Mouse (Mus musculus) mature B cell (primary cell): ENCODE measurements around the gene Oard1.

Experiments used
- in situ Hi-C: fragments of 300-500 bp; cut with MboI; formaldehyde crosslinking; loops from 2 replicates; pipeline ENCODE4 v1.14.3; 2019

The Oard1 gene

DNA sequence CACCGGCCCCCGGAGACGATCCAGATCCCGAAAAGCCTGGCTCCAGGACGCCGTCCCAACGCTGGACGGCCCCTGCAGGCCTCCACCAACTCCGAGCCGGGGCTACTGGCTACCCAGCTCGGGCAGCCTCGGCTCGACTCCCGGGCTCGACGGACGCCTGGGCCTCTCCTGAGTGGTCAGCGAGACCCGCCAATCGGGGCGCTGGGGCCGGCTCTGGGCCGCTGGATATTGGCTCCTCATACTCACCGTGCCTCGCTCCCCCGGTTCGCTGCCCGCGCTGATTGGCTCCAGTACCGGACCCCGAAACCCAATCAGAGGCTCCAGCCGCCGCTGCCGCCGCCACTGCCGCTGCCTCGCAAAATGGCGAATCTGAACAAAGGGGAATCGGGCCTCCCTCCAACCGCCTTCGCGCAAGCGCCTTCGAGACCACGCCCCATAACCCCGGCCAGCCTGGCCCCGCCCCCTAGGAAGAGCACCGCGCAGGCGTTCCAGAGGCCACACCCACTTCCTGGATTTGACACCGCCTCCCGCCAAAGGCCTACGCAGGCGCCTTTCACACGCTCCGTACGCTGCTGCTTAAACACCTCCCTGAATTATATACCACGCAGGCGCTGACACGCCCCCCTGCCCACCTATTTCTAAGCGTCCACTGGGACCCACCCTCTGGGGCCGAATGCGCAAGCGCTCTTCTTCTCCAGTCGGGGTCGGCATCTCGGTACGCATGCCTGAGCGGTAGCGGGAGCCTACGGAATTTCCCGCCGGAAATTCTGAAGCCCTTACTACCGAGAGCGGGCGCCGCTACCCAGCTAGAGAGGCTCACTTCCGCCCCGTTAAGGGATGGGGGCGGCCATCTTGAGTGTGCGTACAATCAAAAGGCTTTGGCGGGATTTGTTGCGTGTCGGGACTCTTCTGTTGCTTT is at the start of gene Oard1, which contains the start of gene Nfya:
TSS of gene Oard1 (plus strand) at position 635 of the 919 bp plus-strand sequence.
TSS of gene Nfya (minus strand) at position 527 of the 919 bp plus-strand sequence.
- in situ Hi-C loops = no loop called here

GRCm38 (mm10) chr17:48360462-48360861 is 49.4 kb upstream of the Oard1 start:
- in situ Hi-C loops = no loop called here

GRCm38 (mm10) chr17:48362346-48362745 is 47.5 kb upstream of the Oard1 start:
- in situ Hi-C loops = no loop called here

- in situ Hi-C loops = no loop called here
Measured at GRCm38 (mm10) chr17:48362966-48363365, 46.8 kb upstream of the Oard1 start.

GRCm38 (mm10) chr17:48363421-48363965 is 46.3 kb upstream of the Oard1 start:
- in situ Hi-C loops = no loop called here

GRCm38 (mm10) chr17:48365511-48366155 is 44.2 kb upstream of the Oard1 start:
- in situ Hi-C loops = no loop called here

DNA sequence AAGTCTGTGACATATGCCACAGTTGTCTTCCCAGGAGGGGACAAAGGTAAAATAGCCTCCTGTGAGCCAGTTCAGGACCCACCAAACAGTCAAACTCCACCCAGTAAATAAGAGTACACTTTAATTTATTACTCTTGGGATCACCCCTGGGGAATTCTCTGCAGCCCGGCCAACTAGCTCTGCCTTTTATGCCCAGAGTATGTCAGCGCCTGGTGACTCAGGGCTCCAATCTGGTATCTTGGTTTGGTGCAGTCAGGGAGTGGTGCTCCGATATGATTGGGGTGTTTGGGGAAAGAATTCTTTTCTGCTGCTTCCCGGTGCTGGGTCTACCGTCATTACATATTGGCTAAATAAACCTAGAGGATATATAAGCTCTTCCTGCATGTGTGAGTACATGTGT is 43.0 kb upstream of the Oard1 start:
- in situ Hi-C loops = no loop called here

GRCm38 (mm10) chr17:48371621-48372020 is 38.2 kb upstream of the Oard1 start:
- in situ Hi-C loops = no loop called here

GRCm38 (mm10) chr17:48372987-48373386 is 36.8 kb upstream of the Oard1 start:
- in situ Hi-C loops = no loop called here

- in situ Hi-C loops = no loop called here
Measured at GRCm38 (mm10) chr17:48376102-48376501, 33.7 kb upstream of the Oard1 start.

DNA sequence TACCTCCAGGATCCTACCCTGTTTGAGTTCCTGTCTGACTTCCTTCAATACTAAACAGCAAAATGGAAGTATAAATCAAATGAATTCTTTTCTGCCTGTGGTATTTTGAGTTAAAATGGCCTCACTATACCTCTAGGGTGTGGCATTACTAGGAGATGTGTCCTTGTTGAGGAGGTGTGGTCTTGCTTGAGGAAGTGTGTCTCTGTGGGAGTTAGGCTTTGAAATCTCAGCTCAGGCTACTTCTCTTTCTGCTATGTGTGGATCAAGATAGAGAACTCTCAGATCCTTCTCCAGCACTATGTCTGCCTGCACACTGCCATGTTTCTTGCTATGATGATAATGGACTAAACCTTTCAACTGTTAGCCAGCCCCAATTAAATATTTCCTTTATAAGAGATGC is 30.8 kb upstream of the Oard1 start:
- in situ Hi-C loops = no loop called here

- in situ Hi-C loops = no loop called here
Measured at GRCm38 (mm10) chr17:48385786-48386461, 23.9 kb upstream of the Oard1 start.

DNA sequence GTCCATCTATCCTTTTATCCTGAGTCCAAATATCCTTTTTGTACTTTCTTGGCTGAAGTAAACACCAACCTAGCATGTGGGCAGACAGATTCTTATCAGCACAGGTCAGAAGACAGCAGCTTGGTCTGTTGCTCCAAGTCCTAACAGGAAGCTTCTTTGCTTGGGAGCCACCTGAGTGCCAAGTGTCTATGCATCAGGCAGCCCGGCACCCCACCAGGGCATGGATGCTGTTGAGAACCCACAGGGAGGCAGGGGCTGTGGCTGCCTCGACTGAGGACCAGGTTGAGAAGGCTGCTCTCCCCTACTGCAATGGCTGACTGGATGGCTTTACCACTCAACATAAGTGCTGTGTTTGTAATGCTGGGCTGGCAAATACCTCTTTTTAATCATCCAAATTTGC is 21.1 kb upstream of the Oard1 start:
- in situ Hi-C loops = no loop called here

DNA sequence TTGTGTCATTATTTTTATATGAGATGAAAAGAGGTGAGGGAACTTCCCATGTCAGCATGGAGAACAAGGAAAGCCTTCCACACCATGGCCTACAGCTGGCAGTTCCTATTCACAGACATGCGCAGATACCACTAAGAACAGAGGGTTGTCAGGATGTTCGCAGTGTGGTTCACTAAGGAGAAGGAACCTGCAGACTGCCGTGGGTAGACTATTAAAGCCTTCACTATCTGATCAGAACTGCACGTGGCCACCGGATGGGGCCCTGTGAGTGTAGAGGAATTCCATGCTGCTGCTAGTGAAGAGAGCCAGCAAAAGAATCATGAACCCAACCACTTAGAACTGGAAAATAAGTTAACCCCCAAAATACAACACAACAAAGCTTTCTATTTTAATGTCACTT is 20.4 kb upstream of the Oard1 start:
- in situ Hi-C loops = no loop called here

- in situ Hi-C loops = no loop called here
Measured at GRCm38 (mm10) chr17:48391446-48391845, 18.4 kb upstream of the Oard1 start.

DNA sequence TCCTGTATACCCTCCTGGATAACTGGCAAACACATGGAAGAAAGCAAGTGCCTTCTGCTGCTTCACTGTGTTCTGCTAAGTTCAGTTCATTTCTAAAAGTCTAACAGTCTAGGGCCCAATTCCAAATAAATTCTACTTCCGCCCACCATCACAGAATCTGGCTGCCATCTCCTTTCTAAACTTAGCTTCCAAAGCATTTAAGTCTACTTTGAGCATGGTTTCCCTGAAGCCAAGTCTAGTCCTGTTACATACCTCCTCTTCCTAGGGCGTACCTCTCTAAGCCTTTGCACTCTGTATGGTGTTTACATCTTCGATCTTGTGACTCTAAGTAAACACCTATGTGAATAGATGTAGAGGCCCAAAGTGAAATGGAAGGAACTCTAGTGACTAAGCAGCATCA is 17.2 kb upstream of the Oard1 start:
- in situ Hi-C loops = no loop called here

- in situ Hi-C loops = no loop called here
Measured at GRCm38 (mm10) chr17:48401710-48402109, 8.1 kb upstream of the Oard1 start.

GRCm38 (mm10) chr17:48402751-48403150 is 7.1 kb upstream of the Oard1 start:
- in situ Hi-C loops = no loop called here

- in situ Hi-C loops = no loop called here
Measured at GRCm38 (mm10) chr17:48403848-48404247, 6.0 kb upstream of the Oard1 start.

- in situ Hi-C loops = no loop called here
Measured at GRCm38 (mm10) chr17:48404706-48405105, 5.1 kb upstream of the Oard1 start.

GRCm38 (mm10) chr17:48407154-48407553 is 2.7 kb upstream of the Oard1 start:
- in situ Hi-C loops = no loop called here

DNA sequence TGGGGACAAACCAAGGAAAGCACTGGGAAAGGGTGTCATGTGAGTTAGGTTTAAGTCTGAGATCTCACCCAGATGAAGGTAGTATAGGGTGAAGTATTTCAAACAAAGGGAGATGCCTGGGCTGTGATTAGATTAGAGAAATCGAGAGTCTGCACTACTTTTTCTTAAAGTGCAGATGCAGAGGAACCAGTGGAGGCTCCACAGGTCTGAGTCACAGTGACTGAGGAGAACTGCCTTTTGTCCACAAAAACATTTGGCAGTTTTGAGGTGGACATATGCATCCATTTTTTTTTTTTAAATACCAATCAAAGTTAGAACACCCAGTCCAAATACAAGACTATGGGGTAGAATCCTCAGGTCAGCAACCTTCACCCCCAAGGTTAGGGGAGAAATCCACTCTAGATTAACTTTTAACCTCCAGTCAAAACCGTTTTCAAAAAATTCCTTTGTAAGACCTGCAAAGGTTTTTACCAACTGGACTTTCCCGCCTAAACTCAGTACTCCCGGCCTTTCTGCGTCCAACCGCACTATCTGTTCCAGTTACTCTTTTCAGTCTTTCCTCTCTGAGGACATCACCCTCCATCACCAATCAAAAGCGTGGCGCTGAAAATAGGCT is 1.8 kb upstream of the Oard1 start:
- in situ Hi-C loops = no loop called here
